Mouse (Mus musculus): ENCODE data around the gene Arih2. TPM values are rescaled to one million over a fixed set of nuclear protein-coding genes. Genes with fewer than 3 reads are reported as not detected.

The Arih2 gene
- total RNA-seq, 2 experiments from 2014 or later, result 41.3 to 42.2 TPM

DNA sequence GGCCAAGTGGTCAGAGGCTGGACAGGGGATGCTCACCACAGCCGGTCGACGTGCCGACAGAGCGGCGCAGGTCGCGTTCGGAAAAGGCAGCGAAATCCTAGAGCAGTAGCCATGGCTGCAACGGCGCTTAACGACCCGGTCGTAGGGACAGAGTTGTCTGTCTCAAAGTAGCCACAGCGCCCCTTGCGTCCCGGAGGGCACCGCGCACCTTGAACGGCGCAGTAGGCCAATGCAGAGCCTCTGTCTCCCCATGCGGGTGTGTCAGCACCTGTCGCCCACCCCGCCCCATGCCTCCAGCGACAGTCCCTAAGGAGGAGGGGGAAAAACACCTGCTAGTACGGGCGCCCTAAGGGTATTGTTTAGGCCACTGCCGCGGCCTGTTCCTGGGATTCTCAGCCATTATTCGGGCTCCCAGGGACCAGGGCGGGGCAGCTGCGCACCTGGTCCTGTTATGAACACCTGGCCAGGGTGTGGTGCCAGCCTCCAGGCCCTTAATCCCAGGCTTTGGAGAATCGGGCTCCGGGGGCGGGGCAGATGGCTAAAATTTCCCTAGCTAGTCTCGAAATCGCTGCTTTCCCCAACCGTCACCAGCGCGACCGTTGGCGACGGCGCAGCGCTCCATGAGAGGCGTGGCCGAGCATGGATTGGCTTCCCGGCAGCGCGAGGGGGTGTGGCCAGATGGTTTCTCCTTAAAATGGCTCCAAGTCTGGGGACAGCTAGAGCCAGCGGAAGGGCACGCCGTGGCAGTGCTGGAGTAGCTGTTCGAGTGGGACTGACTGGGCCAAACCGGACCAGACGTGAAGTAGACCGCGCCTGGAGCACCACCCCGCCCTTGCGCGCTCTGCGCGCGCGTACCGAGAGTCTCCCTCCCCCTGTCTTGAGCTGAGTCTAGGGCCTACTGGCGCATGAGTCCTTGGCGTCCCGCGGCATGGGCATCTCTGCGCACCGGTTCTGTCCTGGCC, 82.1 kb downstream of the Arih2 start, which contains the start of gene Ndufaf3:
TSS of gene Ndufaf3 (minus strand) at position 620 of the 962 bp plus-strand sequence.
- intact Hi-C loops (cut with DNase I), result no loop called here
- DNase-seq (ENCODE audit: low spot score), result peak; percentile 92

DNA sequence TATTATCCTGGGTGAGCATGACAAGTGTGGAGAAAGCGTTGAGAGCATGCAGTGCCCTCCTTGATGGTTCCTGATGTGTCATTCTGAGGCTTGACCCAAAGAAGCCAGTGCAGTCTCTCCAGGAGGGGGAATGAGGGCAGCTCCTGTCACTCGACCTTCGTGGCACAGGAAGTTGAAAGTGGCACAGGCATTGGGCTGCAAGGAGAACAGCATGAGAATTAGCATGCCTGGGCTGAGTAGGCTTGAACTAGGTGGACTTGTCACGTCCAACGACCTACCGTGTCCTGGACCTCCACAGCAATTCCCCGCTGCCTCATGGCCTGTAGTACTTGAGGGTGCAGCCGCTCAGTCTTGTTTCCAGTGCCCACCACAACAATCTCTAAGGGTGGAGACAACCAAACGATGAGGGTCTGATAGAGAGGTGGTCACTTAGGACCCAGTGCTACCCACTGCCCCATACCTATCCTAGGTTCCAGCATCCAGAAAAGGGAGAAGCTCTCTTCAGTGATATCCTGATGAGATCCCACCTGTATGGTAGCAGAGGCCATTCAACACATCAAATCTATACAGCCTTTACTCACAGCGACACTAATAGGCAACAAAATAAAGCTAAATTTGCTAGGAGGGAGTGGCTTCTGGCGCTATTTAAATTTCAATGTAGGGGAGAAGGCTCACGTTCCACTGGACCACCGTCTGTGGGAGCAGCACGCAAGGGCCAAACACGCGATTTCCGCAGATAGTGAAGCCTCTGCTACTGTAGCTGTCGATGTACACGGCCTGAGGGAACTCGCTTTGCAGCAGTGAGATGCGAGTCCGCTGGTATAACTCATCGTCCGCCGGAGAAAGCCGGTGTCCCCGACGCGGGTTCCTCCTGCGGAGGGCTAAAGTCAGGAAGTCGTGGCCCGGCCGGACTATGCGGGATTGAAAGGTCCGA, 83.0 kb downstream of the Arih2 start:
- intact Hi-C loops (cut with DNase I), result no loop called here
- no peak for DNase-seq (ENCODE audit: low spot score)

DNA sequence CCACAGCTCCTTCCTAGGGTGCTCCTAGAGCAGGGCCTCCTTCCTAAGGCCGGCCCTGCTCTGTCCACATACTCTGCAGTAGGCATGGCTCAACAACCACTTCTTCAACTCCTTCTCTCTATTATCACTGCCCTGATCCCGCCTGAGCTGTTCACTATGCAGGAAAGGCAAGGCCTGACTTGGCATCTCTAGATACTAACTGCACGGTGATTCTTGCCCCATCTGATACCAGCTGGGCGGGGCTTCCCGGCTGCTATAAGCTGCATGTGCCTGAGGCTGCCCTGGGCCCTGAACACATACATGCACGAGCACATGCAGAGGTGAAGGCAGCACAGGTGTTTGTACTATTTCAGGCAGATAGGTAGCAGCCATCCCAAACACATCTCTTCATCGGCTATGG, 85.1 kb downstream of the Arih2 start:
- DNase-seq (ENCODE audit: low spot score), result no peak
- intact Hi-C loops (cut with DNase I), result no loop called here

DNA sequence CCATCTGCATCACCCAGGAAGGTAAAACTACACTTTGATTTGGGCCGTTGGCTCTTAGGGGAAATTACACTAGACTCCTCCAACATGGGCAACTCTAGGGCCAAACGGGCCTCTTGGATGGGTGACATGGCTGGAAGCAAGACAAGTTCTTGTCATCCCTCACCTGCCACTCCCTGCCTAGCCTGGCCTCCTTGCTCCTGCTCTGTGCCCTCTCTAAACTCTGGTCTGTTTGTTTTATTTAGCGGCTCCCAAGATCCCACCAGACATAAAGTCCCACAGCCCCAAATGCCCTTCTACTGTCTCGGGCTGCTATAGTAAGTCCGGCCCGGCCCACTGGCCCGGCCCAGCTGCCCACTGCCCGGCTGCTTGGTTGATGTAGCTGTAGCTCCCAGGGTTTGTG, 85.5 kb downstream of the Arih2 start:
- intact Hi-C loops (cut with DNase I), result no loop called here
- DNase-seq (ENCODE audit: low spot score), result no peak

DNA sequence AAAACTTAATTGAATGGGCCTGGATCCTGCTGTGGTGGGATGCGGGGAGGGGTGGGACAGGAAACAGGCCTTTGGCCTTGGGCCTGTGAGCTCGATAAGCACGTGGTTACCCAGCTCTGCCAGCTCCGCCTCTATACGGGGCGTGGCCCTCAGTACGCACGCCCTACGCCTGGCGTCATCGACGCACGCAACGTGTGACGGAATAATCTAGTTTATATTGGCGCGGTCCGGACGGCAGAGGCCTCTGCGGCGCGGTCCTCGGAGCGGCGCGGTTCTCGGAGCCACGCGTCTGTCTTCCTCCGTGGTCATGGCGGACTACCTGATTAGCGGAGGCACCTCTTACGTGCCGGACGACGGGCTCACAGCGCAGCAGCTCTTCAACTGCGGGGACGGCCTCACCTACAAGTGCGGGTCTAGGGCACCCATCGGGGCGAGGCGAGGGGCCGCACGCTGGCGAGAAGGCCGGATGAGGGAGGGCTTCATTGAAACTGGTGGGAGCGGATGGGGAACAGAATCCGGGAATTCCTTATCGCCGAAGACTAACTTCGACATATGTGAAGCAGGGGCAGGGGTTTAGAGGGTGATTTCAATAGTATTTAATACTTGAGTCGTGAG, 88.9 kb downstream of the Arih2 start, which contains the start of gene Impdh2:
TSS of gene Impdh2 (plus strand) at position 60 of the 615 bp plus-strand sequence.
- intact Hi-C loops (cut with DNase I), result no loop called here
- peak; percentile 96 for DNase-seq (ENCODE audit: low spot score)

DNA sequence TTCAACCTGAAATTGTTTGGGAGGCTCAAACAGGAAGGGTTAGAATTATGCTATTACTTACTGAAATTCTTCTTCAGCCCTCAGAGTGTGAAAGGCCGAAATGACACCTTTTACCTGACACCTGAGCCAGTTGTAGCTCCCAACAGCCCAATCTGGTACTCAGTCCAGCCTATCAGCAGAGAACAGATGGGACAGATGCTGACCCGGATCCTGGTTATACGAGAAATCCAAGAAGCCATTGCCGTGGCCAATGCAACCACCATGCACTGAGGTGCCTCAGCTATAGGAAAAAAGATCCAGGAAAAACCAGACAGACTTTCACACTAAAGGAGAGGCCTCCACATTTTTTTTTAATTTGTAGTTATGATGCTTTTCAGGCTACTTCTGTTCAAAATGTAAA, 90.0 kb downstream of the Arih2 start:
- no peak for DNase-seq (ENCODE audit: low spot score)
- intact Hi-C loops (cut with DNase I), result loop anchor here (5.0 kb wide), 1 partner anchor 37 kb away; no protein-coding TSS in a partner anchor

Small RNA genes lying within 50 kb of the gene (microRNA-seq; reads per million reads assigned to microRNA genes)
- not detected for gene Gm24083
- gene Gm26298, result not detected
- not detected for gene Mir191
- 1,386 reads per million, percentile 81 among the genes with 10 or more reads in this experiment for gene Mir425

Other genes with a start within 250 kb of the Arih2 start
- not detected for gene Ccdc36, start 220.9 kb downstream of the Arih2 start, total RNA-seq (2021)
- gene BC048562, start 212.9 kb downstream of the Arih2 start, total RNA-seq (2021), result not detected
- 10 to 100 TPM; 25.8 to 26.4 TPM for gene Ccdc71, start 188.9 kb downstream of the Arih2 start, total RNA-seq (2021)
- 10 to 100 TPM in 1 of 2 experiments, 1 to 10 TPM in 1; 9.5 to 10.1 TPM for gene Klhdc8b, start 187.8 kb downstream of the Arih2 start, total RNA-seq (2021)
- gene Lamb2, start 169.7 kb downstream of the Arih2 start, total RNA-seq (2021), result 100 to 1,000 TPM; 354 to 360 TPM
- 10 to 100 TPM; 78.7 to 93.7 TPM for gene Usp19, start 158.8 kb downstream of the Arih2 start, total RNA-seq (2021)
- 10 to 100 TPM; 74.2 to 74.3 TPM for gene Qars, start 141.7 kb downstream of the Arih2 start, total RNA-seq (2021)
- gene Qrich1, start 132.6 kb downstream of the Arih2 start, total RNA-seq (2021), result 10 to 100 TPM; 61.6 to 65.7 TPM
- gene Impdh2, start 89.1 kb downstream of the Arih2 start, total RNA-seq (2021), result 10 to 100 TPM; 47.5 to 47.6 TPM
- gene Ndufaf3, start 82.0 kb downstream of the Arih2 start, total RNA-seq (2021), result 10 to 100 TPM; 70.6 to 77.9 TPM
- gene Dalrd3, start 79.5 kb downstream of the Arih2 start, total RNA-seq (2021), result 10 to 100 TPM; 21.0 to 21.3 TPM
- gene Wdr6, start 70.6 kb downstream of the Arih2 start, total RNA-seq (2021), result 10 to 100 TPM; 14.3 to 16.1 TPM
- gene P4htm, start 51.7 kb downstream of the Arih2 start, total RNA-seq (2021), result 10 to 100 TPM; 14.5 to 18.5 TPM
- 100 to 1,000 TPM; 192 to 211 TPM for gene Slc25a20, start 12.7 kb upstream of the Arih2 start, total RNA-seq (2021)
- 10 to 100 TPM; 80.3 to 81.8 TPM for gene Prkar2a, start 39.9 kb upstream of the Arih2 start, total RNA-seq (2021)
- gene Ip6k2, start 134.4 kb upstream of the Arih2 start, total RNA-seq (2021), result 10 to 100 TPM; 21.1 to 26.4 TPM
- 1 to 10 TPM; 7.9 to 8.3 TPM for gene Nckipsd, start 159.0 kb upstream of the Arih2 start, total RNA-seq (2021)
- gene Celsr3, start 176.9 kb upstream of the Arih2 start, total RNA-seq (2021), result under 1 TPM; 0.03 to 0.23 TPM
- gene Slc26a6, start 203.9 kb upstream of the Arih2 start, total RNA-seq (2021), result 10 to 100 TPM; 27.4 to 28.7 TPM

Measured in heart, postnatal 25 days (tissue).